Mouse (Mus musculus): ENCODE measurements around the gene Amz2.

- TF ChIP-seq CTCF (IDR thresholded peaks at IDR 0.05; ENCODE audit: low read depth) (no peak), EP300 (IDR thresholded peaks at IDR 0.05; ENCODE audit: low read depth) (no peak)
Observed at GRCm38 (mm10) chr11:109494890-109495770, 69.4 kb downstream of the Amz2 start.

All from liver, embryonic 14.5 days (tissue).